Mouse (Mus musculus): ENCODE data around the gene Nrf1.

DNA sequence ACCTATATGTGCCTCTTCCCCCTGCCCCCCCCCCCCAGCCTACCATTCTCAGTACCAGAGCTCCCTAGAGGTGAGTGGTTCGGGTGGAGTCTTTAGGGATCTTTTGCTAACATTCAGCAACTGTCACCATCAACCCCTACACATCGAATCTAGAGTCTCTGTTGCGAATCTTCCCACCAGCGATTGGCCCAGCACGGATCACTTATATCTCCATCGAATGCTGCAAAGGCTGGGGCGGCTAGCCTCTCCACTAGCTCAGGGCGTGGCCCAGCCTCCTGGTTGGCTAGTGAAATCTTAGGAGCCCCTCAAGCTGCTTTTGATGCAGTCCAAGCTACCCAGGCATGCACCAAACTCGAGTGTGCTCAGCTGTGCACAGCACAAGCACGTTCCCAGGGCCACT is 124.2 kb downstream of the Nrf1 start:
- TF ChIP-seq POLR2A (IDR thresholded peaks at IDR 0.05; ENCODE audit: insufficient read depth, low read depth, low read length) (no peak), CTCF (IDR thresholded peaks at IDR 0.05; ENCODE audit: insufficient read depth, low read depth, low read length) (no peak)

All from olfactory bulb, adult 2 months (tissue).